Mouse (Mus musculus) embryonic fibroblast, embryonic 13.5 days (primary cell): ENCODE results near the gene Mtmr12. TPM values are rescaled to one million over a fixed set of nuclear protein-coding genes. Genes with fewer than 3 reads are reported as not detected.
A peak's percentile ranks its signal among the peaks of the same experiment; 100 is the strongest.
"Not testable (repeated sequence)": the region's sequence is repeated elsewhere in the genome, so short reads cannot be mapped to it uniquely, and the experiment has no call there.

Experiments used
- H3K27ac ChIP-seq: 2 replicates; pipeline ENCODE4 v1.5.1; 2012; ENCODE audit warnings: low read length, control low read depth, inconsistent platforms; ENCODE audit not compliant: insufficient read depth
- H3K4me1 ChIP-seq: 2 replicates; pipeline ENCODE4 v1.6.1; 2011; ENCODE audit warnings: low read length; ENCODE audit not compliant: control insufficient read depth, insufficient read depth
- H3K4me3 ChIP-seq: 2 replicates; pipeline ENCODE4 v1.5.1; 2011; ENCODE audit warnings: mild to moderate bottlenecking, control low read depth, low read length; ENCODE audit not compliant: insufficient read depth
- CTCF ChIP-seq: IDR thresholded peaks from 2 replicates; pipeline ENCODE4 v1.5.1; 2011; ENCODE audit warnings: mild to moderate bottlenecking, control low read depth, low read length, moderate library complexity, borderline replicate concordance; ENCODE audit not compliant: insufficient read depth
- POLR2A ChIP-seq: IDR thresholded peaks from 2 replicates; pipeline ENCODE4 v1.6.1; 2011; ENCODE audit warnings: low read depth, mild to moderate bottlenecking, control low read depth, low read length, moderate library complexity
- polyA plus RNA-seq: library from polyadenylated mRNA; stranded (reverse); fragments of >200 nt; gene quantifications from 2 replicates; pipeline ENCODE4 v1.2.4, GENCODE M21; 2011; ENCODE audit warnings: low read depth; ENCODE audit not compliant: missing spikeins, insufficient read length

Gene Mtmr12
- polyA plus RNA-seq, 1 experiment: 12.3 TPM

- H3K4me1 ChIP-seq: peaks cover 3% of the 10 kb centered on the region; the same call in 1 of the 2 replicates
- H3K4me3 ChIP-seq: no peak overlapping the region
- no peak overlapping the region for H3K27ac ChIP-seq
- TF ChIP-seq CTCF: no peak
- TF ChIP-seq POLR2A: no peak
Observed at GRCm38 (mm10) chr15:12201856-12202255, 3.0 kb upstream of the Mtmr12 start.

GRCm38 (mm10) chr15:12202456-12202855 is 2.4 kb upstream of the Mtmr12 start:
- TF ChIP-seq CTCF (no peak), POLR2A (no peak)
- no peak overlapping the region for H3K27ac ChIP-seq
- peaks cover 3% of the 10 kb centered on the region; the same call in 1 of the 2 replicates for H3K4me1 ChIP-seq
- H3K4me3 ChIP-seq: no peak overlapping the region

- not testable (repeated sequence) for H3K27ac ChIP-seq, H3K4me3 ChIP-seq, H3K4me1 ChIP-seq
Observed at GRCm38 (mm10) chr15:12203008-12203407, 1.8 kb upstream of the Mtmr12 start.

- Histone ChIP-seq H3K4me1 (peaks cover 6% of the 10 kb centered on the region), H3K27ac (peak overlapping the region; percentile 87), H3K4me3 (peak overlapping the region; percentile 50)
- TF ChIP-seq POLR2A (no peak), CTCF (no peak)
Observed at GRCm38 (mm10) chr15:12203512-12204318, 1.1 kb upstream of the Mtmr12 start.

GRCm38 (mm10) chr15:12205160-12205901 is 503 bp downstream of the Mtmr12 start:
- peak overlapping the region; percentile 68 for H3K27ac ChIP-seq
- TF ChIP-seq POLR2A (no peak), CTCF (no peak)
- peaks cover 6% of the 10 kb centered on the region for H3K4me1 ChIP-seq
- H3K4me3 ChIP-seq: peak overlapping the region; percentile 79

GRCm38 (mm10) chr15:12205902-12206645 is 1.2 kb downstream of the Mtmr12 start:
- TF ChIP-seq POLR2A: no peak
- TF ChIP-seq CTCF: no peak
- peak overlapping the region; percentile 79 for H3K4me3 ChIP-seq
- H3K27ac ChIP-seq: no peak overlapping the region
- H3K4me1 ChIP-seq: peaks cover 6% of the 10 kb centered on the region

GRCm38 (mm10) chr15:12206646-12207222 is 1.9 kb downstream of the Mtmr12 start:
- Histone ChIP-seq H3K4me1 (peaks cover 6% of the 10 kb centered on the region), H3K4me3 (no peak overlapping the region), H3K27ac (no peak overlapping the region)
- TF ChIP-seq POLR2A: no peak
- no peak for TF ChIP-seq CTCF

GRCm38 (mm10) chr15:12207556-12208090 is 2.8 kb downstream of the Mtmr12 start:
- Histone ChIP-seq H3K27ac (no peak overlapping the region), H3K4me3 (no peak overlapping the region), H3K4me1 (peaks cover 6% of the 10 kb centered on the region)
- TF ChIP-seq CTCF (no peak), POLR2A (no peak)

GRCm38 (mm10) chr15:12211577-12211976 is 6.7 kb downstream of the Mtmr12 start:
- no peak overlapping the region for H3K27ac ChIP-seq
- H3K4me3 ChIP-seq: no peak overlapping the region
- H3K4me1 ChIP-seq: peaks cover 3% of the 10 kb centered on the region; the same call in 1 of the 2 replicates
- TF ChIP-seq CTCF (no peak), POLR2A (no peak)
